Mouse (Mus musculus): Measurements from ENCODE around the gene 1700015G11Rik. TPM values are rescaled to one million over a fixed set of nuclear protein-coding genes. Genes with fewer than 3 reads are reported as not detected.
A peak's percentile ranks its signal among the peaks of the same experiment; 100 is the strongest.

The 1700015G11Rik gene
- polyA plus RNA-seq, 1 experiment from 2014 or later = not detected

GRCm38 (mm10) chr7:51964681-51965080 is 50.8 kb downstream of the 1700015G11Rik start:
- WGBS = 93% methylated on average over 7 of the region's 7 CpGs
- no peak overlapping the region for H3K4me3 ChIP-seq
- ATAC-seq (ENCODE audit: low FRiP score, low read depth) = no peak
- H3K4me1 ChIP-seq = 0 out of 2 replicates have a peak, but pooled peaks cover 3% of the 10 kb centered on the region
- no peaks in the 10 kb centered on the region for H3K9me3 ChIP-seq
- no peak overlapping the region for H3K9ac ChIP-seq (replicated peaks)
- no peaks in the 10 kb centered on the region for H3K36me3 ChIP-seq
- no peak overlapping the region for H3K4me2 ChIP-seq (replicated peaks)
- H3K27me3 ChIP-seq = no peaks in the 10 kb centered on the region
- no peak overlapping the region for H3K27ac ChIP-seq (replicated peaks)

GRCm38 (mm10) chr7:51962219-51962952 is 53.1 kb downstream of the 1700015G11Rik start:
- H3K27me3 ChIP-seq = no peaks in the 10 kb centered on the region
- H3K4me3 ChIP-seq = no peak overlapping the region
- peak; percentile 62 for ATAC-seq (ENCODE audit: low FRiP score, low read depth)
- 0 out of 2 replicates have a peak, but pooled peaks cover 3% of the 10 kb centered on the region for H3K4me1 ChIP-seq
- no peaks in the 10 kb centered on the region for H3K9me3 ChIP-seq
- H3K36me3 ChIP-seq = no peaks in the 10 kb centered on the region
- no peak overlapping the region for H3K9ac ChIP-seq (replicated peaks)
- peak overlapping the region; percentile 67 for H3K27ac ChIP-seq (replicated peaks)
- 53% methylated on average over 10 of the region's 10 CpGs for WGBS
- no peak overlapping the region for H3K4me2 ChIP-seq (replicated peaks)

Other genes starting within 250 kb of the 1700015G11Rik start
- gene Gas2, start 153.7 kb downstream of the 1700015G11Rik start, polyA plus RNA-seq (2016; fragmentation: Nextera tagmentation; extraction: Ambion mirVana) = 30.9 and 32.7 TPM in 2 replicates
- gene Fancf, start 153.5 kb downstream of the 1700015G11Rik start, polyA plus RNA-seq (2016; fragmentation: Nextera tagmentation; extraction: Ambion mirVana) = 14.9 and 17.3 TPM in 2 replicates
- 15.8 and 16.5 TPM in 2 replicates for gene Svip, start 9.7 kb downstream of the 1700015G11Rik start, polyA plus RNA-seq (2016; fragmentation: Nextera tagmentation; extraction: Ambion mirVana)